Mouse (Mus musculus) naive thymus-derived CD4-positive, alpha-beta T cell, adult 2 months (primary cell): ENCODE data around the gene Yipf3.

Source experiments
- DNase-seq: peaks from one replicate; pipeline ENCODE4 v3.0.0-alpha.2; 2011; ENCODE audit warnings: low read depth

The Yipf3 gene

GRCm38 (mm10) chr17:46284653-46285052, 36.8 kb downstream of the Yipf3 start:
- DNase-seq: no peak

GRCm38 (mm10) chr17:46285407-46285806, 37.5 kb downstream of the Yipf3 start:
- no peak for DNase-seq

- no peak for DNase-seq
Observed at GRCm38 (mm10) chr17:46287678-46288095, 39.8 kb downstream of the Yipf3 start.

GRCm38 (mm10) chr17:46296601-46297000, 48.7 kb downstream of the Yipf3 start:
- DNase-seq: peak; percentile 35

- peak; percentile 44 for DNase-seq
Observed at GRCm38 (mm10) chr17:46297028-46297363, 49.1 kb downstream of the Yipf3 start.

GRCm38 (mm10) chr17:46297364-46298219, 49.7 kb downstream of the Yipf3 start, which contains the start of gene Dlk2:
Gene Dlk2, plus strand, starts transcription at chr17:46297421.
- DNase-seq: no peak

GRCm38 (mm10) chr17:46298220-46298913, 50.5 kb downstream of the Yipf3 start:
- peak; percentile 82 for DNase-seq

GRCm38 (mm10) chr17:46301892-46302291, 54.0 kb downstream of the Yipf3 start:
- no peak for DNase-seq
